Mouse (Mus musculus) CH12.LX (cell line): Measurements from ENCODE around the gene Rbm44. TPM values are rescaled to one million over a fixed set of nuclear protein-coding genes. Genes with fewer than 3 reads are reported as not detected.

Source experiments
- DNase-seq: peaks from one replicate; pipeline ENCODE4 v3.0.0-alpha.2; 2013; ENCODE audit errors: extremely low read depth
- H3K27ac ChIP-seq: 2 replicates; pipeline ENCODE4 v1.5.1; 2012; ENCODE audit warnings: low read depth, mild to moderate bottlenecking, control low read depth, moderate library complexity; ENCODE audit not compliant: insufficient read depth
- H3K27me3 ChIP-seq: replicated peaks from 2 replicates; pipeline ENCODE3; 2012; ENCODE audit warnings: inconsistent platforms
- H3K36me3 ChIP-seq, 2 experiments: replicated peaks in 1 of 2; 2 replicates each; pipeline versions ENCODE3 to v1.6.1; 2012; ENCODE audit warnings: inconsistent platforms in 1 of 2, low read length in 1 of 2, mild to moderate bottlenecking in 1 of 2, mixed read lengths in 1 of 2, moderate library complexity in 1 of 2; ENCODE audit not compliant: control insufficient read depth in 1 of 2, insufficient read depth in 1 of 2
- H3K4me1 ChIP-seq, 2 experiments: 2 replicates each; pipeline ENCODE4 v1.6.1; 2012; ENCODE audit warnings: inconsistent platforms in 1 of 2, moderate library complexity in 1 of 2; ENCODE audit not compliant: insufficient read depth in 2 of 2, control insufficient read depth in 1 of 2
- H3K4me2 ChIP-seq: 2 replicates; pipeline ENCODE4 v1.6.1; 2012; ENCODE audit warnings: low read depth, mild to moderate bottlenecking, control low read depth; ENCODE audit not compliant: poor library complexity, insufficient read depth, severe bottlenecking
- H3K4me3 ChIP-seq, 3 experiments: fragments of 150-350 bp in 1 of 3; sonication (generic) in 1 of 3; replicated peaks in 1 of 3; 2 replicates each; pipeline versions ENCODE3 to v1.5.1; 2011 to 2012; ENCODE audit warnings: low read depth in 2 of 3, low read length in 2 of 3, mild to moderate bottlenecking in 2 of 3, moderate library complexity in 2 of 3, control low read depth in 1 of 3, improper control_type of control experiment in 1 of 3, inconsistent platforms in 1 of 3, mixed read lengths in 1 of 3; ENCODE audit not compliant: poor library complexity in 1 of 3
- H3K79me2 ChIP-seq: replicated peaks from 2 replicates; pipeline ENCODE4 v1.6.1; 2012; ENCODE audit warnings: mild to moderate bottlenecking, moderate library complexity; ENCODE audit not compliant: control insufficient read depth, poor library complexity, insufficient read depth, severe bottlenecking; ENCODE audit errors: extremely low read depth
- H3K9ac ChIP-seq: 2 replicates; pipeline ENCODE4 v1.6.1; 2012; ENCODE audit warnings: low read depth, mild to moderate bottlenecking, control low read depth, moderate library complexity; ENCODE audit not compliant: insufficient read depth
- H3K9me3 ChIP-seq: replicated peaks from 2 replicates; pipeline ENCODE3; 2012; ENCODE audit warnings: low read length, inconsistent platforms, mixed read lengths
- BHLHE40 ChIP-seq: IDR thresholded peaks from 2 replicates; pipeline ENCODE4 v1.6.1; 2011; ENCODE audit warnings: mild to moderate bottlenecking, low read depth, low read length, improper control_type of control experiment
- CTCF ChIP-seq, 2 experiments: IDR thresholded peaks in 1 of 2; conservative IDR thresholded peaks in 1 of 2; 2 replicates each; pipeline ENCODE4 v1.5.1; 2011 to 2012; ENCODE audit warnings: low read depth in 2 of 2, low read length in 2 of 2, improper control_type of control experiment in 1 of 2, inconsistent platforms in 1 of 2, mild to moderate bottlenecking in 1 of 2, moderate library complexity in 1 of 2
- E2F4 ChIP-seq: IDR thresholded peaks from 2 replicates; pipeline ENCODE4 v1.6.1; 2011; ENCODE audit warnings: low read depth, low read length, improper control_type of control experiment; ENCODE audit not compliant: insufficient replicate concordance
- ELF1 ChIP-seq: IDR thresholded peaks from 2 replicates; pipeline ENCODE4 v1.6.1; 2014; ENCODE audit warnings: low read depth, mild to moderate bottlenecking, inconsistent platforms, low read length, improper control_type of control experiment
- ETS1 ChIP-seq: conservative IDR thresholded peaks from 2 replicates; pipeline ENCODE4 v1.6.1; 2012; ENCODE audit warnings: low read depth, mild to moderate bottlenecking, inconsistent platforms, low read length, improper control_type of control experiment, moderate library complexity
- HCFC1 ChIP-seq: IDR thresholded peaks from 2 replicates; pipeline ENCODE4 v1.6.1; 2012; ENCODE audit warnings: low read depth, mild to moderate bottlenecking, inconsistent platforms, low read length, improper control_type of control experiment
- IRF4 ChIP-seq: IDR thresholded peaks from 2 replicates; pipeline ENCODE4 v1.6.1; 2014; ENCODE audit warnings: low read depth, mild to moderate bottlenecking, inconsistent platforms, low read length, improper control_type of control experiment
- JUN ChIP-seq: IDR thresholded peaks from 2 replicates; pipeline ENCODE4 v1.6.1; 2011; ENCODE audit warnings: low read depth, mild to moderate bottlenecking, low read length, improper control_type of control experiment, moderate library complexity; ENCODE audit not compliant: insufficient read depth
- JUND ChIP-seq: conservative IDR thresholded peaks from 2 replicates; pipeline ENCODE4 v1.6.1; 2011; ENCODE audit warnings: low read depth, low read length, improper control_type of control experiment
- KAT2A ChIP-seq: IDR thresholded peaks from 2 replicates; pipeline ENCODE4 v1.6.1; 2012; ENCODE audit warnings: low read length, improper control_type of control experiment, inconsistent platforms; ENCODE audit not compliant: insufficient replicate concordance
- MAX ChIP-seq: IDR thresholded peaks from 2 replicates; pipeline ENCODE4 v1.6.1; 2011; ENCODE audit warnings: low read length, improper control_type of control experiment
- MAZ ChIP-seq: IDR thresholded peaks from 2 replicates; pipeline ENCODE4 v1.6.1; 2012; ENCODE audit warnings: low read depth, mild to moderate bottlenecking, inconsistent platforms, low read length, improper control_type of control experiment, moderate library complexity
- MXI1 ChIP-seq: IDR thresholded peaks from 2 replicates; pipeline ENCODE4 v1.6.1; 2011; ENCODE audit warnings: mild to moderate bottlenecking, low read depth, low read length, improper control_type of control experiment
- MYC ChIP-seq: IDR thresholded peaks from 2 replicates; pipeline ENCODE4 v1.6.1; 2011; ENCODE audit warnings: low read depth, mild to moderate bottlenecking, improper control_type of control experiment, low read length
- NRF1 ChIP-seq: IDR thresholded peaks from 2 replicates; pipeline ENCODE4 v1.6.1; 2014; ENCODE audit warnings: low read depth, mild to moderate bottlenecking, inconsistent platforms, low read length, improper control_type of control experiment, moderate library complexity
- POLR2AphosphoS2 ChIP-seq: IDR thresholded peaks from 2 replicates; pipeline ENCODE4 v1.6.1; 2011; ENCODE audit warnings: low read depth, low read length, improper control_type of control experiment
- SIN3A ChIP-seq: IDR thresholded peaks from 2 replicates; pipeline ENCODE4 v1.6.1; 2012; ENCODE audit warnings: low read length, improper control_type of control experiment, inconsistent platforms
- SMC3 ChIP-seq: IDR thresholded peaks from 2 replicates; pipeline ENCODE4 v1.6.1; 2011; ENCODE audit warnings: low read depth, low read length, improper control_type of control experiment
- TBP ChIP-seq: conservative IDR thresholded peaks from 2 replicates; pipeline ENCODE4 v1.6.1; 2011; ENCODE audit warnings: low read depth, low read length, improper control_type of control experiment
- TCF12 ChIP-seq: IDR thresholded peaks from 2 replicates; pipeline ENCODE4 v1.6.1; 2014; ENCODE audit warnings: low read depth, mild to moderate bottlenecking, inconsistent platforms, low read length, improper control_type of control experiment
- UBTF ChIP-seq: IDR thresholded peaks from 2 replicates; pipeline ENCODE4 v1.6.1; 2012; ENCODE audit warnings: low read depth, mild to moderate bottlenecking, inconsistent platforms, low read length, improper control_type of control experiment, moderate library complexity
- ZMIZ1 ChIP-seq: IDR thresholded peaks from 2 replicates; pipeline ENCODE4 v1.6.1; 2012; ENCODE audit warnings: low read depth, mild to moderate bottlenecking, inconsistent platforms, low read length, improper control_type of control experiment
- ZNF384 ChIP-seq: IDR thresholded peaks from 2 replicates; pipeline ENCODE4 v1.6.1; 2012; ENCODE audit warnings: low read depth, low read length, improper control_type of control experiment, inconsistent platforms
- dilution Hi-C: fragments of 300-500 bp; cut with MboI; formaldehyde crosslinking; loops from 2 replicates; pipeline ENCODE4 v1.14.3; 2020; ENCODE audit warnings: low sequenced_read_pairs; ENCODE audit not compliant: extremely low pct_unique_long_range_greater_than_20kb, extremely low pct_ligation_motif_present
- in situ Hi-C: fragments of 300-500 bp; cut with MboI; formaldehyde crosslinking; loops from 3 replicates; pipeline ENCODE4 v1.14.3; 2019; ENCODE audit warnings: low sequenced_read_pairs, low pct_ligation_motif_present, low pct_unique_long_range_greater_than_20kb, mixed read lengths
- polyA plus RNA-seq: library from polyadenylated mRNA; unstranded; fragments of >175 nt; gene quantifications from 2 replicates; pipeline ENCODE4 v1.2.1, GENCODE M21; 2012; ENCODE audit warnings: low read depth; ENCODE audit not compliant: insufficient read length
- total RNA-seq, 2 experiments: library from RNA; depleted of rRNA; stranded (reverse); fragments of 300-350 nt in 1 of 2; fragments of >200 nt in 1 of 2; gene quantifications; 2 replicates each; pipeline ENCODE4 v1.2.3; 2012 to 2014

Gene Rbm44
- total and polyA plus RNA-seq, 3 experiments, result 0.23 to 0.44 TPM; not detected in 1

DNA sequence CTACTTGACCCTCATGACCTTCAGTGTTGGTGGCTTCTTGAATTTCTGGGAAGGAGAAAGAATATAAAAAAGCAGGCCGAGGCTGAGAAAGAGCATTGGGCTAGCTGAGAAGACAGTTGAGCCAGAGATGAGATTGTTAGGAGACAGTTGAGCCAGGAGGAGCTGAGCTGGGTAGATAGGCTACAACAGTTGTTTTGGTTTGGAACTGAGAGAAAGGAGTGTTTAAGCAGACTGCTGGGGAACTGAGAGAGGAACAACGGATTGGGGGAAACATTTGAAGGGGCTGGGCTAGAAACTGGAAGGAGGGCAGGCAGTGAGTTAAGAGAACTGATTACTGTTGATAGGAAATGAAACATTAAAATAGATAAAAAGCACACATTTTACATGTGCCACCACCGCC lies 31.1 kb downstream of the Rbm44 start:
- DNase-seq, result no peak
- dilution Hi-C loops, result no loop called here
- Histone ChIP-seq H3K4me3 (no peak overlapping the region), H3K79me2 (no peaks in the 10 kb centered on the region), H3K27me3 (peaks cover 2% of the 10 kb centered on the region), H3K4me2 (no peak overlapping the region), H3K9me3 (peaks cover 2% of the 10 kb centered on the region), H3K36me3 (no peaks in the 10 kb centered on the region), H3K4me1 (no peaks in the 10 kb centered on the region; a peak in 1 of 4 replicates), H3K9ac (no peak overlapping the region), H3K27ac (no peak overlapping the region)
- TF ChIP-seq JUND (no peak), MXI1 (no peak), IRF4 (no peak), POLR2AphosphoS2 (no peak), SIN3A (no peak), ELF1 (no peak), JUN (no peak)
- in situ Hi-C loops, result no loop called here

DNA sequence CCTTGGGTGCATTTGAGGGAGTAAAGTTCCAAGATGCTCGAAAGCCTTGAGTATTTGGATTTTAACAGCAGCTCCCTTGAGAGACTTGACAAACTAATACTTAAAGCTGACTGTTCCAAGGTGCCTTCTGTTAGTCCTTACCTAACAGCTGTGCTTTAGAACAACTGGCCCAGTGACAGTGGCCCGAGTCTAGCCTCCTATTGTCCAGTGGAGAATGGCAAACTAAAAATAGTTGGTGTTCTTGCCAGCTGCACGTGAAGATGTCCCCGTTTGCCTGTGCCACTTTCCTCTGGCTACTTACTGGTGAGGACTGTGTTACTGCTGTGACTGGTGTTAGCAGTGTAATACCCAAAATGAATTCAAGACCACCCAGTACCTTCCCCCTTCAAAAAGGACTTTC lies 32.0 kb downstream of the Rbm44 start:
- H3K4me2 ChIP-seq, result no peak overlapping the region
- H3K36me3 ChIP-seq, result no peaks in the 10 kb centered on the region
- no peaks in the 10 kb centered on the region for H3K79me2 ChIP-seq
- TF ChIP-seq MYC (no peak), NRF1 (no peak), ZNF384 (no peak), HCFC1 (no peak), CTCF (conservative IDR thresholded peaks at IDR 0.05 in 1 of 2, IDR thresholded peaks at IDR 0.05 in 1 of 2; ENCODE audit: low read depth in 2 of 2, low read length in 2 of 2) (no peak), MXI1 (no peak), IRF4 (no peak), POLR2AphosphoS2 (no peak), SMC3 (no peak), ETS1 (no peak), BHLHE40 (no peak), ZMIZ1 (no peak), UBTF (no peak), TCF12 (no peak), MAZ (no peak), E2F4 (no peak), TBP (no peak), KAT2A (no peak), MAX (no peak)
- in situ Hi-C loops, result no loop called here
- no peak overlapping the region for H3K9ac ChIP-seq
- H3K4me3 ChIP-seq, result no peak overlapping the region
- no peak overlapping the region for H3K27ac ChIP-seq
- H3K4me1 ChIP-seq, result no peaks in the 10 kb centered on the region; a peak in 1 of 4 replicates
- no peak for DNase-seq
- peaks cover 2% of the 10 kb centered on the region for H3K27me3 ChIP-seq
- dilution Hi-C loops, result no loop called here
- peaks cover 2% of the 10 kb centered on the region for H3K9me3 ChIP-seq
